20 mouse cellular contexts compared by ENCODE assay signal in the genomic region with DNA sequence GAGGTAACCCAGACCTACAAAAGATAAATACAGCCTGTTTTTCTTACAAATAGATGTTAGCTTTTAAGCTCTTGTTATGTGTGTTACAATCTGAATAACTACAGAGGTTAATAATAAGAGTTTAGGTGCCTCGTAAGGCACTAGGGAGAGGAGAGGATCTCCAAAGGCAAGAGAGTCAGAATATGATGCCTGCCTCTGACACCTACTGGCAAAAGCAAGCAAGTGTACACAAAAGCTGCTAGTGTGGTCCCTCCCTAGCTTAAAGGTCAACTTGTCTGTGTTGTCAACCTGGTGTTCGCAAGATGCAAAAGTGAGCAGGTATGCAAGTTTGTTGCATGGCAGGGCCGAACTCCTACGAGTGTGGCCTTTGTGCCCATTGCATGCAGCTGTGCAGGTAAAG. TPM values are rescaled to one million over a fixed set of nuclear protein-coding genes. Genes with fewer than 3 reads are reported as not detected.
DNase-seq lines count a peak whose midpoint lies in the region; ATAC-seq and TF ChIP-seq lines count a peak whose summit lies in the region.
"Had no signal": no experiment of that assay in that cellular context is flagged by ENCODE, and none has a peak within 500 bp of the region (broad histone marks: within the 10 kb centered on the region; RNA-seq: fewer than 3 reads in every experiment).

No protein-coding gene starts in this region.

- no peaks in the 10 kb centered on the region for H3K9me3 ChIP-seq in intestine, postnatal 0 days (ENCODE audit: control insufficient read depth)
- H3K9me3 ChIP-seq in intestine, embryonic 15.5 days: no peaks in the 10 kb centered on the region
- no peaks in the 10 kb centered on the region for H3K9me3 ChIP-seq in midbrain, embryonic 14.5 days (ENCODE audit: control insufficient read depth, low read length)
- H3K9me3 ChIP-seq in midbrain, embryonic 13.5 days: no peaks in the 10 kb centered on the region
- H3K9me3 ChIP-seq in stomach, postnatal 0 days (ENCODE audit: control insufficient read depth, low read length): no peaks in the 10 kb centered on the region
- no peaks in the 10 kb centered on the region for H3K9me3 ChIP-seq in liver, embryonic 11.5 days (ENCODE audit: control insufficient read depth, low read length)
- H3K9me3 ChIP-seq: embryonic facial prominence, embryonic 12.5 days; forebrain, embryonic 15.5 days; hindbrain, embryonic 13.5 days; liver, embryonic 13.5 days; neural tube, embryonic 15.5 days had no signal

- H3K27ac ChIP-seq in intestine, postnatal 0 days (ENCODE audit: low read depth, low read length): no peak overlapping the region
- no peak overlapping the region for H3K27ac ChIP-seq in intestine, embryonic 15.5 days
- no peak overlapping the region for H3K27ac ChIP-seq in midbrain, embryonic 14.5 days (replicated peaks; ENCODE audit: low read depth, low read length)
- H3K27ac ChIP-seq in midbrain, embryonic 13.5 days: no peak overlapping the region
- H3K27ac ChIP-seq in stomach, postnatal 0 days (replicated peaks): no peak overlapping the region
- no peak overlapping the region for H3K27ac ChIP-seq in liver, embryonic 11.5 days (ENCODE audit: low read depth, low read length)
- H3K27ac ChIP-seq: embryonic facial prominence, embryonic 12.5 days; forebrain, embryonic 15.5 days; hindbrain, embryonic 13.5 days; liver, embryonic 13.5 days; neural tube, embryonic 15.5 days had no signal

- H3K36me3 ChIP-seq in intestine, postnatal 0 days (ENCODE audit: control insufficient read depth, insufficient read depth): no peaks in the 10 kb centered on the region
- H3K36me3 ChIP-seq in intestine, embryonic 15.5 days: no peaks in the 10 kb centered on the region
- no peaks in the 10 kb centered on the region for H3K36me3 ChIP-seq in midbrain, embryonic 14.5 days (ENCODE audit: control insufficient read depth, insufficient read depth, low read length)
- no peaks in the 10 kb centered on the region for H3K36me3 ChIP-seq in midbrain, embryonic 13.5 days
- no peaks in the 10 kb centered on the region for H3K36me3 ChIP-seq in stomach, postnatal 0 days (ENCODE audit: control insufficient read depth, insufficient read depth, low read length)
- no peaks in the 10 kb centered on the region for H3K36me3 ChIP-seq in liver, embryonic 11.5 days (ENCODE audit: control insufficient read depth, insufficient read depth, low read length)
- H3K36me3 ChIP-seq: embryonic facial prominence, embryonic 12.5 days; forebrain, embryonic 15.5 days; hindbrain, embryonic 13.5 days; liver, embryonic 13.5 days; neural tube, embryonic 15.5 days had no signal

- DNase-seq in midbrain, embryonic 14.5 days: peak; percentile 6
- DNase-seq in ZHBTc4 (ENCODE audit: low read depth, low spot score): peak; percentile 35
- no peak for DNase-seq in stomach, postnatal 0 days (ENCODE audit: low spot score)
- DNase-seq in liver, embryonic 11.5 days (ENCODE audit: low spot score): no peak
- DNase-seq: adrenal gland, postnatal 25 days; cerebellum, adult 9-11 months; gastrocnemius, postnatal 10 days; heart, adult 18-20 months; kidney, postnatal 4 days; left cerebral cortex, postnatal 4 days; liver, embryonic 13.5 days; thymus, postnatal 36 days had no signal

- H3K9ac ChIP-seq in intestine, postnatal 0 days (ENCODE audit: low read depth, low read length): no peak overlapping the region
- no peak overlapping the region for H3K9ac ChIP-seq in intestine, embryonic 15.5 days
- H3K9ac ChIP-seq in midbrain, embryonic 14.5 days (replicated peaks; ENCODE audit: low read length): no peak overlapping the region
- H3K9ac ChIP-seq in midbrain, embryonic 13.5 days (replicated peaks): no peak overlapping the region
- no peak overlapping the region for H3K9ac ChIP-seq in stomach, postnatal 0 days (ENCODE audit: low read length)
- no peak overlapping the region for H3K9ac ChIP-seq in liver, embryonic 11.5 days (ENCODE audit: low read depth, low read length)
- H3K9ac ChIP-seq: embryonic facial prominence, embryonic 12.5 days; forebrain, embryonic 15.5 days; hindbrain, embryonic 13.5 days; liver, embryonic 13.5 days; neural tube, embryonic 15.5 days had no signal

- TF ChIP-seq EP300 in stomach, postnatal 0 days (optimal IDR thresholded peaks at IDR 0.05): no peak

- WGBS in intestine, postnatal 0 days: 84% methylated on average over 4 of the region's 4 CpGs
- WGBS in intestine, embryonic 15.5 days: 85% methylated on average over 4 of the region's 4 CpGs
- 89% methylated on average over 4 of the region's 4 CpGs for WGBS in midbrain, embryonic 14.5 days
- 90% methylated on average over 4 of the region's 4 CpGs for WGBS in midbrain, embryonic 13.5 days
- WGBS in stomach, postnatal 0 days: 79% methylated on average over 4 of the region's 4 CpGs
- 86% methylated on average over 4 of the region's 4 CpGs for WGBS in liver, embryonic 11.5 days

- H3K27me3 ChIP-seq in intestine, postnatal 0 days (replicated peaks; ENCODE audit: control insufficient read depth, insufficient read depth, low read length): no peaks in the 10 kb centered on the region
- no peaks in the 10 kb centered on the region for H3K27me3 ChIP-seq in intestine, embryonic 15.5 days (replicated peaks)
- no peaks in the 10 kb centered on the region for H3K27me3 ChIP-seq in midbrain, embryonic 14.5 days (ENCODE audit: control insufficient read depth, insufficient read depth, low read length)
- H3K27me3 ChIP-seq in midbrain, embryonic 13.5 days: no peaks in the 10 kb centered on the region
- no peaks in the 10 kb centered on the region for H3K27me3 ChIP-seq in stomach, postnatal 0 days (ENCODE audit: control insufficient read depth, insufficient read depth, low read length)
- H3K27me3 ChIP-seq in liver, embryonic 11.5 days (replicated peaks; ENCODE audit: control insufficient read depth, insufficient read depth, low read length): no peaks in the 10 kb centered on the region
- H3K27me3 ChIP-seq: embryonic facial prominence, embryonic 12.5 days; forebrain, embryonic 15.5 days; hindbrain, embryonic 13.5 days; liver, embryonic 13.5 days; neural tube, embryonic 15.5 days had no signal

- no peak for ATAC-seq in intestine, postnatal 0 days
- ATAC-seq in intestine, embryonic 15.5 days: no peak
- no peak for ATAC-seq in midbrain, embryonic 14.5 days (ENCODE audit: low FRiP score, low TSS enrichment)
- ATAC-seq in midbrain, embryonic 13.5 days: no peak
- ATAC-seq in stomach, postnatal 0 days (ENCODE audit: low FRiP score, low TSS enrichment): no peak
- ATAC-seq in liver, embryonic 11.5 days (replicated peaks; ENCODE audit: low FRiP score): no peak
- ATAC-seq: forebrain, embryonic 15.5 days; intestine, embryonic 16.5 days had no signal

- no peak overlapping the region for H3K4me3 ChIP-seq in intestine, postnatal 0 days (ENCODE audit: low read depth, low read length)
- no peak overlapping the region for H3K4me3 ChIP-seq in intestine, embryonic 15.5 days (replicated peaks)
- H3K4me3 ChIP-seq in midbrain, embryonic 14.5 days (replicated peaks; ENCODE audit: low read depth, low read length): no peak overlapping the region
- no peak overlapping the region for H3K4me3 ChIP-seq in midbrain, embryonic 13.5 days (replicated peaks)
- H3K4me3 ChIP-seq in stomach, postnatal 0 days (ENCODE audit: low read depth, low read length): no peak overlapping the region
- H3K4me3 ChIP-seq in liver, embryonic 11.5 days (ENCODE audit: low read depth, low read length): no peak overlapping the region
- H3K4me3 ChIP-seq: embryonic facial prominence, embryonic 12.5 days; forebrain, embryonic 15.5 days; hindbrain, embryonic 13.5 days; liver, embryonic 13.5 days; neural tube, embryonic 15.5 days had no signal

- H3K4me2 ChIP-seq in intestine, postnatal 0 days (replicated peaks; ENCODE audit: low read depth): no peak overlapping the region
- no peak overlapping the region for H3K4me2 ChIP-seq in intestine, embryonic 15.5 days (replicated peaks)
- no peak overlapping the region for H3K4me2 ChIP-seq in midbrain, embryonic 14.5 days (ENCODE audit: low read length)
- no peak overlapping the region for H3K4me2 ChIP-seq in midbrain, embryonic 13.5 days (replicated peaks)
- no peak overlapping the region for H3K4me2 ChIP-seq in stomach, postnatal 0 days (replicated peaks; ENCODE audit: low read depth)
- H3K4me2 ChIP-seq in liver, embryonic 11.5 days: no peak overlapping the region
- H3K4me2 ChIP-seq: embryonic facial prominence, embryonic 12.5 days; forebrain, embryonic 15.5 days; hindbrain, embryonic 13.5 days; liver, embryonic 13.5 days; neural tube, embryonic 15.5 days had no signal

- TF ChIP-seq CTCF in intestine, postnatal 0 days (IDR thresholded peaks at IDR 0.05; ENCODE audit: low read depth): peak; percentile 61
- TF ChIP-seq CTCF in stomach, postnatal 0 days (IDR thresholded peaks at IDR 0.05; ENCODE audit: low read depth): peak; percentile 59

- H3K4me1 ChIP-seq in intestine, postnatal 0 days (replicated peaks; ENCODE audit: control insufficient read depth, insufficient read depth, low read length): no peaks in the 10 kb centered on the region
- H3K4me1 ChIP-seq in intestine, embryonic 15.5 days (replicated peaks): no peaks in the 10 kb centered on the region
- H3K4me1 ChIP-seq in midbrain, embryonic 14.5 days (ENCODE audit: control insufficient read depth, insufficient read depth, low read length): no peaks in the 10 kb centered on the region
- H3K4me1 ChIP-seq in midbrain, embryonic 13.5 days (replicated peaks): no peaks in the 10 kb centered on the region
- no peaks in the 10 kb centered on the region for H3K4me1 ChIP-seq in stomach, postnatal 0 days (replicated peaks; ENCODE audit: control insufficient read depth, insufficient read depth)
- no peaks in the 10 kb centered on the region for H3K4me1 ChIP-seq in liver, embryonic 11.5 days (replicated peaks; ENCODE audit: control insufficient read depth, insufficient read depth, low read length)
- H3K4me1 ChIP-seq: embryonic facial prominence, embryonic 12.5 days; forebrain, embryonic 15.5 days; hindbrain, embryonic 13.5 days; liver, embryonic 13.5 days; neural tube, embryonic 15.5 days had no signal

RNA-seq across cellular contexts. Expression of a gene that starts 34.8 kb away (rescaled TPM):
- 23.9 and 24.3 TPM in 2 replicates for polyA plus RNA-seq in intestine, postnatal 0 days (2015; fragmentation: Nextera tagmentation; extraction: Ambion mirVana)
- polyA plus RNA-seq in intestine, embryonic 15.5 days (2015; fragmentation: Nextera tagmentation; extraction: Ambion mirVana): 37.2 and 41.5 TPM in 2 replicates
- 55.4 and 56.0 TPM in 2 replicates for polyA plus RNA-seq in midbrain, embryonic 14.5 days (2014; fragmentation: Nextera tagmentation; extraction: Ambion mirVana)
- 37.6 and 37.8 TPM in 2 replicates for polyA plus RNA-seq in midbrain, embryonic 13.5 days (2015; fragmentation: Nextera tagmentation; extraction: Ambion mirVana)
- polyA plus RNA-seq in stomach, postnatal 0 days (2015; fragmentation: Nextera tagmentation; extraction: Ambion mirVana): 23.5 and 23.6 TPM in 2 replicates
- polyA plus RNA-seq in liver, embryonic 11.5 days (2014; fragmentation: Nextera tagmentation; extraction: Ambion mirVana): 20.5 and 21.4 TPM in 2 replicates

Comparison
In these comparisons a context has a peak if more than half of its experiments do, and no peak if none do; other contexts are left out.
1. DNase-seq: peak in midbrain, embryonic 14.5 days (single experiment) and ZHBTc4 (single experiment); none in stomach, postnatal 0 days (single experiment) and liver, embryonic 11.5 days (single experiment).